Mouse (Mus musculus) CH12.LX (cell line): ENCODE results near the gene Gm12166. TPM values are rescaled to one million over a fixed set of nuclear protein-coding genes. Genes with fewer than 3 reads are reported as not detected.

Experiments used
- DNase-seq: peaks from one replicate; pipeline ENCODE4 v3.0.0-alpha.2; 2013; ENCODE audit errors: extremely low read depth
- H3K27ac ChIP-seq: 2 replicates; pipeline ENCODE4 v1.5.1; 2012; ENCODE audit warnings: low read depth, mild to moderate bottlenecking, control low read depth, moderate library complexity; ENCODE audit not compliant: insufficient read depth
- H3K27me3 ChIP-seq: replicated peaks from 2 replicates; pipeline ENCODE3; 2012; ENCODE audit warnings: inconsistent platforms
- H3K36me3 ChIP-seq, 2 experiments: replicated peaks in 1 of 2; 2 replicates each; pipeline versions ENCODE3 to v1.6.1; 2012; ENCODE audit warnings: inconsistent platforms in 1 of 2, low read length in 1 of 2, mild to moderate bottlenecking in 1 of 2, mixed read lengths in 1 of 2, moderate library complexity in 1 of 2; ENCODE audit not compliant: control insufficient read depth in 1 of 2, insufficient read depth in 1 of 2
- H3K4me1 ChIP-seq, 2 experiments: 2 replicates each; pipeline ENCODE4 v1.6.1; 2012; ENCODE audit warnings: inconsistent platforms in 1 of 2, moderate library complexity in 1 of 2; ENCODE audit not compliant: insufficient read depth in 2 of 2, control insufficient read depth in 1 of 2
- H3K4me2 ChIP-seq: 2 replicates; pipeline ENCODE4 v1.6.1; 2012; ENCODE audit warnings: low read depth, mild to moderate bottlenecking, control low read depth; ENCODE audit not compliant: poor library complexity, insufficient read depth, severe bottlenecking
- H3K4me3 ChIP-seq, 3 experiments: fragments of 150-350 bp in 1 of 3; sonication (generic) in 1 of 3; replicated peaks in 1 of 3; 2 replicates each; pipeline versions ENCODE3 to v1.5.1; 2011 to 2012; ENCODE audit warnings: low read depth in 2 of 3, low read length in 2 of 3, mild to moderate bottlenecking in 2 of 3, moderate library complexity in 2 of 3, control low read depth in 1 of 3, improper control_type of control experiment in 1 of 3, inconsistent platforms in 1 of 3, mixed read lengths in 1 of 3; ENCODE audit not compliant: poor library complexity in 1 of 3
- H3K79me2 ChIP-seq: replicated peaks from 2 replicates; pipeline ENCODE4 v1.6.1; 2012; ENCODE audit warnings: mild to moderate bottlenecking, moderate library complexity; ENCODE audit not compliant: control insufficient read depth, poor library complexity, insufficient read depth, severe bottlenecking; ENCODE audit errors: extremely low read depth
- H3K9ac ChIP-seq: 2 replicates; pipeline ENCODE4 v1.6.1; 2012; ENCODE audit warnings: low read depth, mild to moderate bottlenecking, control low read depth, moderate library complexity; ENCODE audit not compliant: insufficient read depth
- H3K9me3 ChIP-seq: replicated peaks from 2 replicates; pipeline ENCODE3; 2012; ENCODE audit warnings: low read length, inconsistent platforms, mixed read lengths
- BHLHE40 ChIP-seq: IDR thresholded peaks from 2 replicates; pipeline ENCODE4 v1.6.1; 2011; ENCODE audit warnings: mild to moderate bottlenecking, low read depth, low read length, improper control_type of control experiment
- CHD1 ChIP-seq: IDR thresholded peaks from 2 replicates; pipeline ENCODE4 v1.6.1; 2012; ENCODE audit warnings: low read depth, low read length, improper control_type of control experiment, inconsistent platforms
- CHD2 ChIP-seq: IDR thresholded peaks from 2 replicates; pipeline ENCODE4 v1.6.1; 2011; ENCODE audit warnings: low read length, improper control_type of control experiment
- E2F4 ChIP-seq: IDR thresholded peaks from 2 replicates; pipeline ENCODE4 v1.6.1; 2011; ENCODE audit warnings: low read depth, low read length, improper control_type of control experiment; ENCODE audit not compliant: insufficient replicate concordance
- GABPA ChIP-seq: IDR thresholded peaks from 2 replicates; pipeline ENCODE4 v1.6.1; 2012; ENCODE audit warnings: low read depth, low read length, improper control_type of control experiment, inconsistent platforms; ENCODE audit not compliant: insufficient replicate concordance
- HCFC1 ChIP-seq: IDR thresholded peaks from 2 replicates; pipeline ENCODE4 v1.6.1; 2012; ENCODE audit warnings: low read depth, mild to moderate bottlenecking, inconsistent platforms, low read length, improper control_type of control experiment
- JUN ChIP-seq: IDR thresholded peaks from 2 replicates; pipeline ENCODE4 v1.6.1; 2011; ENCODE audit warnings: low read depth, mild to moderate bottlenecking, low read length, improper control_type of control experiment, moderate library complexity; ENCODE audit not compliant: insufficient read depth
- KAT2A ChIP-seq: IDR thresholded peaks from 2 replicates; pipeline ENCODE4 v1.6.1; 2012; ENCODE audit warnings: low read length, improper control_type of control experiment, inconsistent platforms; ENCODE audit not compliant: insufficient replicate concordance
- MAFK ChIP-seq: IDR thresholded peaks from 2 replicates; pipeline ENCODE4 v1.6.1; 2011; ENCODE audit warnings: low read length, improper control_type of control experiment; ENCODE audit not compliant: insufficient replicate concordance
- MAZ ChIP-seq: IDR thresholded peaks from 2 replicates; pipeline ENCODE4 v1.6.1; 2012; ENCODE audit warnings: low read depth, mild to moderate bottlenecking, inconsistent platforms, low read length, improper control_type of control experiment, moderate library complexity
- MXI1 ChIP-seq: IDR thresholded peaks from 2 replicates; pipeline ENCODE4 v1.6.1; 2011; ENCODE audit warnings: mild to moderate bottlenecking, low read depth, low read length, improper control_type of control experiment
- MYC ChIP-seq: IDR thresholded peaks from 2 replicates; pipeline ENCODE4 v1.6.1; 2011; ENCODE audit warnings: low read depth, mild to moderate bottlenecking, improper control_type of control experiment, low read length
- NRF1 ChIP-seq: IDR thresholded peaks from 2 replicates; pipeline ENCODE4 v1.6.1; 2014; ENCODE audit warnings: low read depth, mild to moderate bottlenecking, inconsistent platforms, low read length, improper control_type of control experiment, moderate library complexity
- PAX5 ChIP-seq: IDR thresholded peaks from 2 replicates; pipeline ENCODE4 v1.6.1; 2012; ENCODE audit warnings: low read length, inconsistent platforms, mixed read lengths
- POLR2A ChIP-seq: IDR thresholded peaks from 2 replicates; pipeline ENCODE4 v1.6.1; 2011; ENCODE audit warnings: low read depth, mild to moderate bottlenecking, improper control_type of control experiment, low read length
- POLR2AphosphoS2 ChIP-seq: IDR thresholded peaks from 2 replicates; pipeline ENCODE4 v1.6.1; 2011; ENCODE audit warnings: low read depth, low read length, improper control_type of control experiment
- RAD21 ChIP-seq: IDR thresholded peaks from 2 replicates; pipeline ENCODE4 v1.6.1; 2011; ENCODE audit warnings: low read depth, mild to moderate bottlenecking, low read length, improper control_type of control experiment, moderate library complexity
- RCOR1 ChIP-seq: conservative IDR thresholded peaks from 2 replicates; pipeline ENCODE4 v1.6.1; 2012; ENCODE audit warnings: low read depth, mild to moderate bottlenecking, inconsistent platforms, low read length, improper control_type of control experiment
- TBP ChIP-seq: conservative IDR thresholded peaks from 2 replicates; pipeline ENCODE4 v1.6.1; 2011; ENCODE audit warnings: low read depth, low read length, improper control_type of control experiment
- TCF12 ChIP-seq: IDR thresholded peaks from 2 replicates; pipeline ENCODE4 v1.6.1; 2014; ENCODE audit warnings: low read depth, mild to moderate bottlenecking, inconsistent platforms, low read length, improper control_type of control experiment
- UBTF ChIP-seq: IDR thresholded peaks from 2 replicates; pipeline ENCODE4 v1.6.1; 2012; ENCODE audit warnings: low read depth, mild to moderate bottlenecking, inconsistent platforms, low read length, improper control_type of control experiment, moderate library complexity
- USF1 ChIP-seq: IDR thresholded peaks from 2 replicates; pipeline ENCODE4 v1.6.1; 2014; ENCODE audit warnings: low read depth, mild to moderate bottlenecking, inconsistent platforms, low read length, improper control_type of control experiment
- USF2 ChIP-seq: conservative IDR thresholded peaks from 2 replicates; pipeline ENCODE4 v1.6.1; 2011; ENCODE audit warnings: low read depth, low read length, improper control_type of control experiment
- ZC3H11A ChIP-seq: IDR thresholded peaks from 2 replicates; pipeline ENCODE4 v1.6.1; 2012; ENCODE audit warnings: low read depth, mild to moderate bottlenecking, inconsistent platforms, low read length, improper control_type of control experiment
- ZKSCAN1 ChIP-seq: IDR thresholded peaks from 2 replicates; pipeline ENCODE4 v1.6.1; 2012; ENCODE audit warnings: low read depth, inconsistent platforms, low read length, improper control_type of control experiment, borderline replicate concordance
- ZMIZ1 ChIP-seq: IDR thresholded peaks from 2 replicates; pipeline ENCODE4 v1.6.1; 2012; ENCODE audit warnings: low read depth, mild to moderate bottlenecking, inconsistent platforms, low read length, improper control_type of control experiment
- ZNF384 ChIP-seq: IDR thresholded peaks from 2 replicates; pipeline ENCODE4 v1.6.1; 2012; ENCODE audit warnings: low read depth, low read length, improper control_type of control experiment, inconsistent platforms
- dilution Hi-C: fragments of 300-500 bp; cut with MboI; formaldehyde crosslinking; loops from 2 replicates; pipeline ENCODE4 v1.14.3; 2020; ENCODE audit warnings: low sequenced_read_pairs; ENCODE audit not compliant: extremely low pct_unique_long_range_greater_than_20kb, extremely low pct_ligation_motif_present
- in situ Hi-C: fragments of 300-500 bp; cut with MboI; formaldehyde crosslinking; loops from 3 replicates; pipeline ENCODE4 v1.14.3; 2019; ENCODE audit warnings: low sequenced_read_pairs, low pct_ligation_motif_present, low pct_unique_long_range_greater_than_20kb, mixed read lengths
- polyA plus RNA-seq: library from polyadenylated mRNA; unstranded; fragments of >175 nt; gene quantifications from 2 replicates; pipeline ENCODE4 v1.2.1, GENCODE M21; 2012; ENCODE audit warnings: low read depth; ENCODE audit not compliant: insufficient read length
- total RNA-seq, 2 experiments: library from RNA; depleted of rRNA; stranded (reverse); fragments of 300-350 nt in 1 of 2; fragments of >200 nt in 1 of 2; gene quantifications; 2 replicates each; pipeline ENCODE4 v1.2.3; 2012 to 2014

Gene Gm12166
- total and polyA plus RNA-seq, 3 experiments: 2.3 to 19.0 (median 2.9) TPM

DNA sequence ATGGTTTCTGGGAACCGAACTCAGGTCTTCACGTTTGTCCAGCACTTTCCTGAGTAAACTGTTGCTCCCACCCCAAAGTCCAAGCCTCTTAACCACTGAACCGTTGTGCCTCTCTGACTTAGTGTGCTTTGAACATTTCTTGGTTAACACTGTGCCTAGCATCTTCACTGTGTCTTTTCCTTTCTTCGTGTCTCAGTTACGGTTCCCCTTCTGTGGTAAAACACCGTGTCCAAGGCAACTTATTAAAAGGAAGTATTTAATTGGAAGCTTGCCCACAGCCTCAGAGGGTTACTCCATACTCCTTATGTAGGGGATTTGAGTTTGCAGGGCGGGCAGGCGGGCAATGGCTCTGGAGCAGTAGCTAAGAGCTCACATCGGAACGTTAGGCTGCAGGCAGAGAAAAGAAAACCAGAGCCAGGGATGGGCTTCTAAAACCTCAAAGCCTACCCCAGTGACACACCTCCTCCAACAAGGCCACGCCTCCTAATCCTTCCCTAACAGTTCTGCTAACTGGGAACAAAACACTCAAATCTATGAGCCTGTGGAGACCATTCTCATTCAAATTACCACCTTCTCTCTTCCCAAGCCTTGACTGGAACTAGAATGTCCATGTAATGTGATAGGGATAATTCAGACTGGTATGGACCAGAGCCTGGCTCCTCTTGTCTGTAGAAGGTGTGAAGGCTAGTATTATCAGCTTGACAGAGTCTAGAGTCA, 24.5 kb upstream of the Gm12166 start:
- dilution Hi-C loops (no loop called here), in situ Hi-C loops (no loop called here)
- no peak for DNase-seq
- H3K36me3 ChIP-seq: no peaks in the 10 kb centered on the region
- peaks cover 0 to 6% of the 10 kb centered on the region in 2 experiments; a peak in 3 of 4 replicates for H3K4me1 ChIP-seq
- no peaks in the 10 kb centered on the region for H3K27me3 ChIP-seq
- H3K79me2 ChIP-seq: no peaks in the 10 kb centered on the region
- H3K27ac ChIP-seq: no peak overlapping the region
- peaks cover 5% of the 10 kb centered on the region for H3K9me3 ChIP-seq
- no peak overlapping the region for H3K4me3 ChIP-seq
- H3K4me2 ChIP-seq: no peak overlapping the region
- TF ChIP-seq ZMIZ1 (no peak), GABPA (no peak), HCFC1 (no peak), TCF12 (no peak), CHD1 (no peak), ZNF384 (no peak), MYC (no peak), POLR2A (no peak), ZC3H11A (no peak), KAT2A (no peak), RCOR1 (no peak), JUN (no peak), TBP (no peak), MAFK (no peak), POLR2AphosphoS2 (no peak), USF2 (no peak), NRF1 (no peak), ZKSCAN1 (no peak), CHD2 (no peak), UBTF (no peak)
- no peak overlapping the region for H3K9ac ChIP-seq

- H3K4me2 ChIP-seq: no peak overlapping the region
- no peak for DNase-seq
- peaks cover 5% of the 10 kb centered on the region for H3K9me3 ChIP-seq
- dilution Hi-C loops (no loop called here), in situ Hi-C loops (no loop called here)
- H3K9ac ChIP-seq: no peak overlapping the region
- H3K36me3 ChIP-seq: no peaks in the 10 kb centered on the region
- peaks cover 0 to 10% of the 10 kb centered on the region in 2 experiments; a peak in 3 of 4 replicates for H3K4me1 ChIP-seq
- no peak overlapping the region for H3K27ac ChIP-seq
- no peaks in the 10 kb centered on the region for H3K27me3 ChIP-seq
- H3K4me3 ChIP-seq: no peak overlapping the region
- no peaks in the 10 kb centered on the region for H3K79me2 ChIP-seq
- TF ChIP-seq GABPA (no peak), TCF12 (no peak), ZNF384 (no peak), E2F4 (no peak), MYC (no peak), MXI1 (no peak), RCOR1 (no peak), BHLHE40 (no peak), JUN (no peak), CHD2 (no peak), RAD21 (no peak), PAX5 (no peak), KAT2A (no peak), USF1 (no peak), ZKSCAN1 (no peak), MAZ (no peak)
Measured at GRCm38 (mm10) chr11:46075507-46075906, 23.4 kb upstream of the Gm12166 start.
